Mouse (Mus musculus) C2C12 (cell line): Measurements from ENCODE around the gene Adh1.

Source experiments
- CTCF ChIP-seq: IDR thresholded peaks from one replicate; pipeline ENCODE4 v1.5.1; 2011; ENCODE audit not compliant: control insufficient read depth, insufficient read depth, insufficient read length
- FOSL1 ChIP-seq: IDR thresholded peaks from one replicate; pipeline ENCODE4 v1.8.0; 2011; ENCODE audit warnings: mild to moderate bottlenecking, low read length; ENCODE audit not compliant: poor library complexity, insufficient read depth, severe bottlenecking
- MAX ChIP-seq: IDR thresholded peaks from one replicate; pipeline ENCODE4 v1.6.1; 2011; ENCODE audit warnings: mild to moderate bottlenecking, control low read depth
- MYOD1 ChIP-seq: IDR thresholded peaks from one replicate; pipeline ENCODE4 v1.6.1; 2011; ENCODE audit warnings: low read depth; ENCODE audit not compliant: control insufficient read depth, insufficient read length
- MYOG ChIP-seq: IDR thresholded peaks from one replicate; pipeline ENCODE4 v1.6.1; 2011; ENCODE audit not compliant: control insufficient read depth, insufficient read length; ENCODE audit errors: extremely low read depth
- USF1 ChIP-seq: IDR thresholded peaks from one replicate; pipeline ENCODE4 v1.6.1; 2011; ENCODE audit warnings: low read depth, mild to moderate bottlenecking, control low read depth, moderate library complexity

- TF ChIP-seq USF1, result no peak
- no peak for TF ChIP-seq MYOD1
- TF ChIP-seq CTCF, result no peak
- TF ChIP-seq FOSL1, result no peak
- no peak for TF ChIP-seq MAX
- no peak for TF ChIP-seq MYOG
Measured at GRCm38 (mm10) chr3:138224363-138224954, 36.3 kb upstream of the Adh1 start.
